Mouse (Mus musculus) small intestine, adult 2 months (tissue): ENCODE measurements around the gene Cdc42ep4. TPM values are rescaled to one million over a fixed set of nuclear protein-coding genes. Genes with fewer than 3 reads are reported as not detected.

ENCODE experiments used
- H3K27ac ChIP-seq: fragments of 200-500 bp; 2 replicates; pipeline ENCODE4 v1.5.1; 2012; ENCODE audit warnings: low read depth, low read length, control low read depth, inconsistent platforms; ENCODE audit not compliant: insufficient read depth
- H3K27me3 ChIP-seq: fragments of 200-500 bp; 2 replicates; pipeline ENCODE4 v1.6.1; 2012; ENCODE audit warnings: mild to moderate bottlenecking, moderate library complexity, low read length, inconsistent platforms; ENCODE audit not compliant: control insufficient read depth, insufficient read depth
- H3K36me3 ChIP-seq: fragments of 200-500 bp; 2 replicates; pipeline ENCODE4 v1.6.1; 2012; ENCODE audit warnings: mild to moderate bottlenecking, low read length, control low read depth, inconsistent platforms; ENCODE audit not compliant: control insufficient read depth, insufficient read depth
- H3K4me1 ChIP-seq: fragments of 200-500 bp; 2 replicates; pipeline ENCODE4 v1.6.1; 2012; ENCODE audit warnings: low read length, inconsistent platforms, mixed read lengths; ENCODE audit not compliant: control insufficient read depth, insufficient read depth, insufficient read length
- H3K4me3 ChIP-seq: fragments of 200-500 bp; 2 replicates; pipeline ENCODE4 v1.5.1; 2012; ENCODE audit warnings: low read depth, mild to moderate bottlenecking, control low read depth, inconsistent platforms, low read length, moderate library complexity
- CTCF ChIP-seq: fragments of 200-500 bp; IDR thresholded peaks from 2 replicates; pipeline ENCODE4 v1.5.1; 2012; ENCODE audit warnings: low read depth, mild to moderate bottlenecking, control low read depth, inconsistent platforms, low read length, moderate library complexity, mixed read lengths; ENCODE audit not compliant: insufficient replicate concordance, insufficient read length; ENCODE audit errors: extremely low read depth
- POLR2A ChIP-seq: fragments of 200-500 bp; IDR thresholded peaks from 2 replicates; pipeline ENCODE4 v1.6.1; 2012; ENCODE audit warnings: low read depth, mild to moderate bottlenecking, control low read depth, inconsistent platforms, low read length, moderate library complexity
- WGBS: fragments of 180-500 bp; shearing (Covaris S2); methylation state at CpG from one replicate; pipeline ENCODE4 v1.1.7; 2018; 5-methylcytosine and 5-hydroxymethylcytosine counted together
- polyA plus RNA-seq: library from polyadenylated mRNA; depleted of rRNA; stranded (reverse); fragments of >200 nt; gene quantifications from 2 replicates; pipeline ENCODE4 v1.2.3, GENCODE M21; 2012

Cdc42ep4 gene
- polyA plus RNA-seq, 1 experiment: 41.4 TPM

GRCm38 (mm10) chr11:113785406-113786171, 33.9 kb upstream of the Cdc42ep4 start:
- Histone ChIP-seq H3K4me1 (peaks cover 4% of the 10 kb centered on the region; the same call in 1 of the 2 replicates), H3K4me3 (peak overlapping the region; percentile 43), H3K27me3 (no peaks in the 10 kb centered on the region), H3K27ac (peak overlapping the region; percentile 62), H3K36me3 (no peaks in the 10 kb centered on the region)
- TF ChIP-seq POLR2A (no peak), CTCF (no peak)
- WGBS: 54% methylated on average over 19 of the region's 19 CpGs

- no peak overlapping the region for H3K27ac ChIP-seq
- WGBS: 81% methylated on average over 2 of the region's 2 CpGs
Observed at GRCm38 (mm10) chr11:113784656-113785396, 33.1 kb upstream of the Cdc42ep4 start.

GRCm38 (mm10) chr11:113782496-113782895, 30.8 kb upstream of the Cdc42ep4 start:
- H3K27me3 ChIP-seq: no peaks in the 10 kb centered on the region
- H3K36me3 ChIP-seq: no peaks in the 10 kb centered on the region
- peaks cover 12% of the 10 kb centered on the region for H3K4me1 ChIP-seq
- 97% methylated on average over 2 of the region's 2 CpGs for WGBS
- no peak overlapping the region for H3K4me3 ChIP-seq
- no peak overlapping the region for H3K27ac ChIP-seq
- TF ChIP-seq CTCF: no peak
- no peak for TF ChIP-seq POLR2A

More at GRCm38 (mm10) chr11:113784656-113785396, 33.1 kb upstream of the Cdc42ep4 start:
- Histone ChIP-seq H3K4me1 (peaks cover 4% of the 10 kb centered on the region; the same call in 1 of the 2 replicates), H3K36me3 (no peaks in the 10 kb centered on the region), H3K4me3 (no peak overlapping the region), H3K27me3 (no peaks in the 10 kb centered on the region)
- TF ChIP-seq CTCF: no peak
- no peak for TF ChIP-seq POLR2A

- Histone ChIP-seq H3K4me1 (peaks cover 16% of the 10 kb centered on the region), H3K4me3 (no peak overlapping the region), H3K27ac (no peak overlapping the region), H3K27me3 (no peaks in the 10 kb centered on the region), H3K36me3 (no peaks in the 10 kb centered on the region)
- 78% methylated on average over 2 of the region's 2 CpGs for WGBS
- TF ChIP-seq POLR2A (no peak), CTCF (no peak)
Observed at GRCm38 (mm10) chr11:113782006-113782405, 30.3 kb upstream of the Cdc42ep4 start.

GRCm38 (mm10) chr11:113779680-113780041, 28.0 kb upstream of the Cdc42ep4 start:
- Histone ChIP-seq H3K27me3 (no peaks in the 10 kb centered on the region), H3K4me1 (peaks cover 20% of the 10 kb centered on the region), H3K4me3 (no peak overlapping the region), H3K27ac (peak overlapping the region; percentile 24), H3K36me3 (no peaks in the 10 kb centered on the region)
- 43% methylated on average over 6 of the region's 6 CpGs for WGBS
- TF ChIP-seq POLR2A: no peak
- TF ChIP-seq CTCF: no peak

DNA sequence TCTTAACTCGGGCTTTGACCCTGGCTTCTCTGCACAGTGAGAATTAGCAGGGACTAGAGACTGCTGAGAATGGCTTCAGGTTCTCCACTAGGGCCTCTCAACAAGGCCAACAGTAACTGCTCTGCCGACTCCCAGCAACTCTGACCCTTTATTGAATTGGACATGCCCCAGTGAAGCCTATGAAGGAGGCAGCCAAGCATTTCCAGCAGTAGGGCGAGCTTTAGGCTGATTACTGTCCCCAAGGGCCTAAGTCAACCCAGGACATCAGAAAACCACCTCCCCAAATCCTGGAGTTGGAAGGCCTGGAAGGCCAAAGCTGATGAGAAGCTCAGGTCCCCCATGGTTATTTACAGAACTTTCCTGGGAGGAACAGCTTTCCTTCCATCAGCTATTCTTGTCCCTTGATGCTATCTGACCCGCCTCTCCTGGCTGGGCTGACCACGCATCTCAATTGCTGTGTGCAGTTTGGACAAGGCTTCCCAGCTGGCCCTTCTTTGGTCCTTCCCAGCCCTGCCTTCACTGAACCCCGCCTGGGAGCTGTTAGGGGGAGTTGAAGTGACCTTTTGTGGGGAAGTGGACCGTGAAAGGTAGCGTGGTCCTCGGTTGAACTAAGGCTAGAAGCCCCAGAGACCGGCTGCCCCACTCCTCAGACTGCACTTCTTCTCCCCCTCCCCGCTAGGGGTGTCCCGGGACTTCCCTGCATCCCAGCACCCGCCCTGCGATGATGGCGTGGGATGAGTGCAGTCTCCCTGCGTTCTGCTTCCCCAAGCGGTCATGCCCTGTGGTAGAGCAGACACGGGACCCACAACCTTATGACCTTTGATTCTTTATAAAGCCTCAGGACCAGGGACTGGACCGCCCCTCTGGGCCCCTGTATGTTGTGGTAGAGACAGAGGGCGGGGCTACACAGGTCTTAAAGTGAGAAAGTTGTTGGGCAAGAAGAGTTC, 27.3 kb upstream of the Cdc42ep4 start:
- Histone ChIP-seq H3K4me1 (peaks cover 20% of the 10 kb centered on the region), H3K27me3 (no peaks in the 10 kb centered on the region), H3K4me3 (no peak overlapping the region), H3K36me3 (no peaks in the 10 kb centered on the region), H3K27ac (peak overlapping the region; percentile 27)
- TF ChIP-seq POLR2A (no peak), CTCF (no peak)
- WGBS: 59% methylated on average over 20 of the region's 20 CpGs

DNA sequence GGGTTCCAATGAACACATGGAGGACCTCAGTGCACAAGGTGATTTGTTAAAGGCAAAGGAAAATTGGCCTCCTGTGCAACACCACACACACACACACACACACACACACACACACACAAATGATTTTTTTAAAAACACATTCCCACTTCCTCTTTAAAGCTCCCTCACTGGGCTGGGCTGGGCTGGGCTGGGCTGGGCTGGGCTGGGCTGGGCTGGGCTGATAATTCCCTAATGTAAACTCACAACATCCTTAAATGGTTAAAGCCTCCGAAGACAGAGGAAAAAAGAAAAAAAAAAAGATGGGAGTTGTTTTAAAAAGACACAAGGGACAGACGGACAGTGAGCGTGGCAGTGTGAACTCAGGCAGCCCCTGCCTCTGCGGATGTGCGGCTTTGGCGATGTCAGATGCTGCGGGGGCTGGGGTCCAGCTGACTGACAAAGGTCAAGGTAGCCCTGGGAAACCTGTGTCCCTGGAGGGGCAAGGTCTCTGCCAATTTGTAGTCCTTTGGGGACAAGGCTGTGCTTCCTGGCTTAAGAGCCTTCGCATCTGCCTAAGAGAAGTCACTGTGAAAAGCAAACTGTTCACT, 26.3 kb upstream of the Cdc42ep4 start:
- Histone ChIP-seq H3K27me3 (no peaks in the 10 kb centered on the region), H3K36me3 (no peaks in the 10 kb centered on the region), H3K4me3 (0 out of 2 replicates have a peak overlapping the region, but pooled peaks have one; percentile 8), H3K27ac (peak overlapping the region; percentile 71), H3K4me1 (peaks cover 20% of the 10 kb centered on the region)
- WGBS: 23% methylated on average over 8 of the region's 8 CpGs
- TF ChIP-seq CTCF (no peak), POLR2A (no peak)
